Mouse (Mus musculus): ENCODE measurements around the gene Ralgds.

The Ralgds gene

DNA sequence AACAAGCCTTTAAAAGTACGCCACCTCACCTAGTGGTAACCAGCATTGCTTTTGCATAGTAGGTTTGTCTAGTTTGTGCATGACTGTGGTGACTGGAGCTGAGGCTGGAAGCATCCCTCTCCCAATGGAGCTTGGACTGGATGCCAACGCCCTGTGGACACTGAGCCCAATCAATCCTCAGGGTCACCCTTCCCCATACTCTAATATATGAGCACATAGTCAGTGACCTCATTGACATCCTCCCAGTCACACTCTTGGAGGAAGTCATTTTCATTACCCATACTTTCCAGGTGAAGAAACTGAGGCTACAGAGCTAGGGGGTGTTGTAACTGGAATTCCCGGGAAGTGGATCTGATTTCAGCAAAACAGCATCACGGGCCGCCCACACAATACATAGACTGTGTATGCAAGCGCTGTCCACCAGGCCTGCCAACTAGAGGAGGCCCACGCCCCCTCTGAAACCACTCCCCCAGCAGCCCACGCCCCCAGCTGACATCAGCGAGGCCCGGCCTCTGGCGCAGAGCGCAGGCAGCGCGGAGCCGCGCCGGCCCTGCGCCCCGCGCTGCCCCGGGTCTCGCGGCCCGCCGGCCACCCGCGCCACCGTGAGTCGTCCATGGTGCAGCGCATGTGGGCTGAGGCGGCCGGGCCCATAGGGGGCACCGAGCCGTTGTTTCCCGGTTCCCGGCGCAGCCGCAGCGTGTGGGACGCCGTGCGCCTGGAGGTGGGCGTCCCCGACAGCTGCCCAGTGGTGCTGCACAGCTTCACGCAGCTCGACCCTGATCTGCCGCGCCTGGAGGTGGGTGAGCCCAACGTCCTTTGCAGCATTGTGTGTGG is 20.2 kb downstream of the Ralgds start:
- intact Hi-C loops (cut with DNase I) = no loop called here

DNA sequence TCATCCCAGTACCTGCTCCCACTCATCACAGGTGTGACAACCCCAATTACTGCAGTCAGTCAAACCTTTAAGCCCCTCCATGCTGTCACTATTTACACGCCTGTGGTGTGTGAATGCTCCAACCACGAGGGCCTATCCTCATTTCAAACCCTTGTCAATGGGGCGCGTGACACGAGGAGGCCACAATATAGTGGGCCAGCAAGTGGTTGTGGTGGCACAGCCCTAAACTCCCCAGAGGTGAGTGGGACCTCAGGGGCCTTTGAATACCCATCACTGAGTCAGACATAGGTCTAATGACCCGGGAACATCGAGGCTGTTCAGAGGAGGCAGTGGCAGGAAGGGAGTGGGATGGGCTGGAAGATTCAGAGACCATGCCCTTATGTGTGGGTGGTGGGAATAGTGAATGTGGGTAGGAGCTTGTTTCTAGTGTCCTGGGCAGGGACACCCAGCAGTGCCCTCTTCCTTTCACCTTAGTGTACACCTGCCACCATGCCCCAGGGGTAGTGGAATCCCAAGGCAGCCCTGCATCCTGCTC is 21.0 kb downstream of the Ralgds start:
- intact Hi-C loops (cut with DNase I) = no loop called here

DNA sequence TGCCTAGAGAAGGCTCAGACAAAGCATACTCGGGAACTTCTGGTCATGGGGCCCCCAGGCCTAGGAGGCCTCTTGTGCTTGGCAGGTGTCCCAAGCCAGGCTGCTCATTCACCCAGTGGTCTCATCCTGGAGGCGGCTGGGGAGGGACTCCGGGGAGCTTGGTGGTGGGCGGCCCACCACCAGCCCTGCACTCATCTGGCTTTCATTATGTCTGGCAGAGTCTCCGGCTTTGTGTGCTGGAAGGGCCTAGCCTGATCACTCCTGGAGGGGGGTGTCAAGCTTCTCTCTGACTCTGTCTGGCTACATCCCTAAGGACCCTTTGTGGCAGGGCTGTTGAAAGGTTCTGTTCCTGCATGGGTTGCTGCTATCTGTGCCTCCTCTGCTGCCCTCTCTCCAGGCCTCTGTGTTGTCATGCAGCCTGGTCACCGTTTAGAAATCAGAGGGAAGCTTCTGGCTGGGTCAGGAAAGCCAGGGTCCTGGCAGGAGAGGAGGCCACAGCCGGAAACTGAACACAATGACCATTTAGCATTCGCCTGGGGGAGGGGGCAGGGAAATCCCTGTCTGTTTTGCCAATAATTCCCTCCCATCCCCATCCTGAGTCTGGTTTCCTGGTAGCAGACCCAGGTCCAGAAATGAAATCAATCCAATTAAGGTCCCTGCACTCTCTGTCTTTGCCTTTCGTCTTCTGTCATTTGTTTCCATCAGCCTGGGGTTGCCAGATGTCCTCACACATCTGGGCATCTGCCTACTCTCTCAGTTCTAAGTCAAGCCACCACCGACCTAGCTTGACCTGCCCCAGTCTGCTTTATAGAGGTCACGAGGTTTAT is 21.7 kb downstream of the Ralgds start:
- intact Hi-C loops (cut with DNase I) = no loop called here

DNA sequence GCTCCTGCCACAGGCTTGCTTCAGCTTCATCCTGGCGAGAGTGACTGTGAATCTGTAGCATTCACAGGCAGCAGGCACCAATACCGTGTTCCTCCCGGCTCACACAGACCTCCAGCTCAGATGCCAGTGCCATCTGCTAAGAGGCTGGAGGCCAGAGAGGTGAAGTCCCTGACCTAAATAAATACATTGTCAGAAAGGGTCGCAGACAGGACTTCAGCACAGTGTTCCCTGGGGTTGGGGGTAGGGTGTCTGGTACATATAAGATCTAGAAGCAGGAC is 22.3 kb downstream of the Ralgds start:
- intact Hi-C loops (cut with DNase I) = no loop called here

DNA sequence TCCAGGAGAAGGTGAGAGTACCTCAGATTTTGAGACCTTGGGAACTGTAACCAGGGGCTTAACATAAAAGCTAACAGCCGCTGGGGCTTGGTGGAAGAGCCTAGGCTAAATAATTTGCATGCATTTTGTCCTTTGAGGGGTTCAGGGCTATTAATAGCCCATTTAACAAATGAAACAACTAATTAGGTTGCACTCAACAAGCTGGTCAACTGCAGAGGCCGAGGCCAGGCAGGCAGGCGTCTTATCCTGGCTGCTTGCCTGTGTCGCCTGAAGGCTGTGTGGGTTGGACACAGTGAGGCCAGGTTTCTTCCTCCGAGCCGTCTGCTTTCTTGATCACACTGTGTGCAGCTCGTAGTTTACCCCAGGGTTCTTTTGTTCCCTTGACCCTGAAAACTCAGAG is 22.7 kb downstream of the Ralgds start:
- intact Hi-C loops (cut with DNase I) = no loop called here

DNA sequence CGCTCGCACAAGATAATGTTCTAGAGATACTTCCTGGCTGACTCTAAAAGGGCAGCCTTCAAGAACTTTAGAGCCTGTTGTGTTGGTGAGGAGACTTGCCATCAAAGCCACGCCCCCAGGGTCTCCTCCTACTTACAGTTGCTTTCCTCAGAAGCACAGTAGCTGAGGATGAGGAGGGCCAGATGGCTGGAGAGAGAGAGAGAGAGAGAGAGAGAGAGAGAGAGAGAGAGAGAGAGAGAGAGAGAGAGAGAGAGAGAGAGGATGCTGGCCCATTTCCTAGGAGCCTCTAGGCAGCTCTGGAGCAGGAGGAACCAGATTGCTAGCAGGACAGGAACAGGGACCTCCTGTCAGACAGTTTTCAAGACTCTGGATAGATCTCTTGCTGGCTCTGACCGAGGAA is 23.2 kb downstream of the Ralgds start:
- intact Hi-C loops (cut with DNase I) = no loop called here

DNA sequence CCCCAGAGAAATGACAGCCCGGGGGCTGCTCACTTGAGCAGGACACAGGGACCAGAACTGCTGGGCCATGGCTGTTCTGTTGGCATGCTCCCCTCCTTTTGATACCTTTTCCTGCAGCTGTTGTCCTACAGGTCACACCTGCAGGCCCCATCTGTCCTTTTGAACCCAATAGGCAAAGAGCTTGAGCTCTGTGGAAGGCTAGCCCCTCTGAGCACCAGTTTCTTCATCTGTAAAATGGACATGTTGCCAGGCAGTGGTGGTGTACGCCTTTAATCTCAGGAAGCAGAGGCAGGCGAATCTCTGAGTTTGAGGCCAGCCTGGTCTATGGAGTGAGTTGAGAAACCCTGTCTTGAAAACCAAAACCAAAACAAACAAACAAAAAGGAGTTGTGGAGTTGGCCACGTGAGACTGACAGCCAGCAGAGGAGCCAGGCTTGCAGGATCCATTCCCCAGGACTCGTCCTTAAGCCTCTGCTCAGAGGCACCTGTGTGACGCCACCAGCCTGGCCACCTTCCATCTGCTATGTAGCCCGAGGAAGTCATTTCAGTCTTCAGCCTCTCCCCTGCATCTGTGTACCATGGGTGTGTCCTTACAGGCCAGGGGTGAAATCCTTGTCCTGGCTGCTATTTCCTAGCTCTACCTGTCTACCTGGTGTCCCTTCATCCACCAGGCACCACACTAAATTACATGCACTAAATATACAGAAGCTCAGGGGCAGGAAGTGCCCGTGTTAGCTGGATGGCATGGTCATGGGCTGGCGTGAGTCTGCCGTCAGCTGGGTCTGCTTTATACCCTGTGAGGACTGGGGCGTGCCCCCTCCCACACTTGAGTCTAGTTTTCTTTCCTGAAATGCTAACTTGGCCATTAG is 24.1 kb downstream of the Ralgds start:
- intact Hi-C loops (cut with DNase I) = no loop called here

DNA sequence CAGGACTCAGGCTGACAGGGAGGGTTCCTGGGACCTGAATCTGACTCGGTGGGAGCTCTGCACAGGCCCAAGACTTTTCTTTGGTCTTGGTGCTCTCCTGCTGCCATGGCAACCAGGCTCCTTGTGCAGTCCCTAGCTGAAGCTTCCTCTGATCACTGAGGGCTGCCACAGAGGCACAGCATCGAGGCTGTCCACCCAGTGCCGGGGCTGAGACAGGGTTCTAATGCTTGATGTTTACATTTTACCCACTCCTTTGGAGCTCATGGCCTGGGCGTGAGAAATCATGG is 24.7 kb downstream of the Ralgds start:
- intact Hi-C loops (cut with DNase I) = no loop called here

DNA sequence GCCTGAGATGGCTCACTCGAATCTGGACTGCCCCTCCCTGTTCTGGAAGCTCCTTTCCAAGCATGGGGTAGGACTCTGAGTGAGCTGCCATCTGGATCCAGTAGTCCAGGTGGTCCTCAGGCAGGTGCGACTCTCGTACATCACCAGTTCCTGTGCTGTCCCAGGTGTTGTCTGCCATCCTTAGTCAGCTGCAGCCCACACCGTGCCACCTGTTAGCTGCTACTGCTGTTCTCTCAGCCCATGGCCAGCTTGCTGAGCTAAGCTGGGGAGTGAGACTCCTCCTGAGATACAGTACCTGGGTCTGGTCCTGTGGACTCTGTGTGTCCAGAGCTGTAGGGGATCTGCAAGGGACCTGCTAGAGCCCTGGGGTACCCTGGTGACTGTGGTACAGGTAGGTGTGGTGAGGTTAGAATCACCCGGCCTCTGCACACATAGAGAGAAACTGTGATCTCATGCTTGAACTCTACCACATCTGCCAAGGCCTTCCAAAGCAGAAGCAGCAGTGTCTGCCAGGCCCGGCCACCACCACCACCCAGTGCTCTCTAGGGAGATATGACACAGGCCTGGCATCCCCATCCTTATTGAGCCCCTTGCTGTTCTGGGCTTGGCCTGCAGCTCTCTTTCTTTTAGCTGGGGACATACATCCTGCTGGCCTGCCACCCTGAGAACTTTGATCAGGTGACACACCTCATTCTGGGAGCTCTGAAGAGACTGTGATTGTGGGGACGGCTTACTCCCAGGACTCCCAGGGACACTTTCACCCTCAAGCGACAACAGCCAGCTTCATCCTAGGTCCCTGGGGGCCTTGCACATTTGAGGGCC is 25.3 kb downstream of the Ralgds start:
- intact Hi-C loops (cut with DNase I) = no loop called here

DNA sequence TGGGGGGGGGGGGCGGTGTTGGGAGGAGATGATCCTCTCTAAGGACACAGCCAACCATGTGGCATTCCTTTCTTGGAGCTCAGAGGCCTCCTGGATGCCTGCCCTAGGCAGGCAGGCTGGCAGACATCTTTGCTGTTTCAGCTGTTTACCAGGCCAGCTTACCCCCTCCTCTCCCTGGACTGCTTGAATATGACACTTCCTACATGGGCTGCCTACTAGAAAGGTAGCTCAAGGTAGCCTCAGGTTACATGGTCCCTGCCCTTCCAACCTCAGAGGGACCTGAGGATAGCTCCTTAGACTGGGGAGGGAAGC is 25.8 kb downstream of the Ralgds start:
- intact Hi-C loops (cut with DNase I) = no loop called here

DNA sequence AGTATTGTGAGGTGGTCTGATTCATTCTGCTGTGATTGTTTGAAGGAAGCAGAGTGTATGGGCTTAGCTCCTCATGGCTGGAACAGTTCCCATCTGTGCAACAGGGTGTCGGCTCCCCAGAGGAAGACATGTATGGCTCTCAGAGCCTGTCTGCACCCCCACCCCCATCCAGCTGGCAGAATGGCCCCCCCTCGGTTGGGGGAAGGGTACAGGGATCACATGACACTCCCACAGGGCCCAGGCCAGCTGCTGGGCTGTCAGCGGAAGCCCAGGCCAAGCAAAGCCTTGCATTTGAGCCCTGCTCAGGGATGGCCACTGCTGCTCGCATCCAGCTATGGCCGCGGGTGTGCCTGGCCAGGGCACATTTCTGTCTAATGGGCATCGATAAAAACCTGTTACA is 26.3 kb downstream of the Ralgds start:
- intact Hi-C loops (cut with DNase I) = no loop called here

DNA sequence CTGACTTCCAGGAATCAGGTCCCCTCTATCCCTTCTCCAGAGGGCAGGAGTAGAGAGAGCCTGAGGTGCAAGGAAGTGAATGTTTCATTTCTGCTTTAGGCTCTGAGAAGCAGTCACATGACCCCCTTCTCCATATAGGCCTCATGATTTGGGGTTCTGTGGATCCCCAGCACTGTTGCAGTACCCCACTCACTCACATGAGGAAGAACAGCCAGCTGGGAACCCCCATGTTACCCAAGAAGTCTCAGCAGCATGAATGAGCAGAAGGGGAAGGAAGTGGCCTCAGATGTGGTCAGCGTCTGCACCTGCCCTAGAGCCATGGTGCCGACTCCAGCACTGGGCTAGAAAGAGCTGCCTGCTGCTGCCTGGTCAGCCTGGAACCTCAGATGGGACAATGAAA is 27.0 kb downstream of the Ralgds start:
- intact Hi-C loops (cut with DNase I) = no loop called here

DNA sequence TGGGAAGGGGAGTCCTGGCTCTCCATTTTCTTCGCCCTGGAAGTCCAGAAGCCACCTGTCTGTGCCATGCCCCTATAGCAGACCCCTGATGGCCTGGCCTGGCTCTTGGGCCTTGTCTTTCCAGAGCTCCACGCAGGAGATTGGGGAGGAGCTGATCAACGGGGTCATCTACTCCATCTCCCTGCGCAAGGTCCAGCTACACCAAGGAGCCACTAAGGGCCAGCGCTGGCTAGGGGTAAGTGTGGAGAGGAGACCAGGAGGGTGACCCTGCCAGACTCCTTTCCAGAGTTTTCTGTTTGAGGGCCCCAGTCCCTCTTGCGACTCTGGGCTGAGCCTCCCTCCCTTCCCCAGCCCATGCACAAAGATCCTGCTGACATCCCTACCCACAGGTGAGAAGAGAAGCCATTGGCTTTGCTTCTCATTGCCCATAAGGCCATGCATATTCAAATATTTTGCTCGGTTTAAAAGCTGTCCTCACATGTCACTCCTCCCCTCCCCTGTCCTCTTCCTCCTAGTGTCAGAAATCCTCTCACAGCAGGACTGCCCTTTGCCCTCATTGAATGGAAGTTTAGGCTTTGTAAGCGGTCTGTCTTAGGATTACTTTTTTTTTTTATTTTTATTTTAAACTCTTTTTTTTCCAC is 27.8 kb downstream of the Ralgds start:
- intact Hi-C loops (cut with DNase I) = no loop called here

DNA sequence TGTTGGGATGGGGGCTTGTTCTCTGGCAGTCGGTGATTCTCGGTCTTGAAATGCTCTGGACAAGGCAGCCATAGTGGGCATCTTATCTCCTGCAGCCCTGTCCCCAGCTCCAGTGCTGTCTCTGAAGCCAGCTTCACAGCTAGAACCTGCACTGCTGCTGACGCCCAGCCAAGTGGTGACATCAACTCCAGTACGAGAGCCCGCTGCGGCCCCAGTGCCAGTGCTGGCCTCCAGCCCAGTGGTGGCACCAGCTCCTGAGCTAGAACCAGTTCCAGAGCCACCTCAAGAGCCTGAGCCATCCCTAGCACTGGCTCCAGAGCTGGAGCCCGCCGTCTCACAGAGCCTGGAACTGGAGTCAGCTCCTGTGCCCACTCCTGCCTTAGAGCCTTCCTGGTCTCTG is 31.0 kb downstream of the Ralgds start:
- intact Hi-C loops (cut with DNase I) = no loop called here

DNA sequence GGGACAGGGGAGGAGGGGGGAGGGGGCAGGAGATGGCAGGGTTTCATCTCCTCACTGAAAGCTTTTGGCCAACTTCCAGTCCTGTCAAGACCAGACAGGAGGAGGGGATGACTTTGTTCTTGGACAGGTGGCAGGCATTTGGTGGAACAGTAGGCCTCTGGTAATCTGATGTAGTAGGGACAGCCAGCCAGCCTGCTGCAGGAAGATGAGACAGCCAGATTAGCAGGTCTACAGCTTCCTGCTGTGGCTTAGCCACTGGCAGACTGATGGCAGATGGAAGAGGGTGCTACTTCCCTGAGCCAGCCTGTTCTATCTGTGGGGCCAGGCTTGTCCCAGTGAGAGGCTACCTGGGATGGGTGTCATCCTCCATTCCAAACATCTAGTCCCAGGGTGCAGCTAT is 33.1 kb downstream of the Ralgds start:
- intact Hi-C loops (cut with DNase I) = no loop called here

DNA sequence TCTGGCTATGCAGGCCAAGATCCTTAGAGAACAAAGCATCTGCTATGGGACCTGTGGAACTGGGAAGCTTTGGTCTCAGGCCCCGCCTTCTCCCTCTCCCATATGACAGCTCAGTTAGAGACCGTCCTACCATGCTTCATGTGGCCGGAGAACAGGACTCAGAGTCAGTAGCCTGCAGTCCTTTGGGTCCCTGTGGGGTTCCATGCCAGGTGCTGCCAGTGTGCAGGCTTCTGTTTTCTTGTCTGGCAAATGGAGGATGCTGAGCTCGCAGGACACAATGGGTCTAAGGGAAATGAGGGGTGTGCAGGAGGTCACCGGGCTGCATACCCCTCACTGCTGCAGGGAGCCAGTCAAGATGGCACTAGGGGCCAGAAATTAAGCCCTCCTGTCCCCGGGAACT is 33.6 kb downstream of the Ralgds start:
- intact Hi-C loops (cut with DNase I) = no loop called here

DNA sequence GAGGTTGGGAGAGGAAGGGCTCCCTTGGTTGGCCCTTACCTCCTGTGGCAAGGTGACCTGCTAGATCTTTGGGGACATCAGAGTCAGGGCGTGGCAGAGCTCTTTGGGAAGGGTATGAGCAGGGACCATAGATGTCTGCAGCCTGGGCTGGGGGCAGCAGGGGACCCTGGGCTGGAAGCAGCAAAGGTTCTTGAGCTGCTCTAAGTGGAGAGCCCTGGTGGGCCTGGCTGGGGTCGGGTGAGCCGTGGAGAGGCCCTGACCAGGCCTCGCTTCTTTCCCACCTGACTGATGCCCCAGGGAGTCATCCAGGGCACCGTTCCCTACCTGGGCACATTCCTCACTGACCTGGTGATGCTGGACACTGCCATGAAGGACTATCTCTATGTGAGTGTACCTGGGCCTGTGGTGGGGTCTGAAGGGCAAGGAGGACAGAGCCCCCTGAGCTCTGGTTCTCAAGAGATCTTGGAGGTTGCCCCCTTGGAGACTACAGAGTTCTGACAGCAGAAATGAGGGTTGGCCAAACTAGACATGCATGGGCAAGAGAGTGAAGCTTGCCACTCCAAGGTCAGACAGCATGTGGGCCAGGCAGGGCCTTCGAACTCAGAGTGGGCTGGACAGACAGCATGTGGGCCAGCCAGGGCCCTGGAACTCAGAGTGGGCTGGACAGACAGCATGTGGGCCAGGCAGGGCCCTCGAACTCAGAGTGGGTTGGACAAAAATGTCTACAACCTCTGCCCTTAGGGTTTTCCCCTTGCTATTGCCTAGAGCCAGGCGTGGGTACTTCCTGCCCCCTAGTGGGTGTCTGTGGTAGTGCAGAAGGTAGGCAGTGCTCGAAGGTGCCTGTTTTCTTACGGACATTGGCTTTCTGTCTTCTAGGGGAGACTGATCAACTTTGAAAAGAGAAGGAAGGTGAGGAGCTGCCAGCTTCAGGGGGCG is 34.6 kb downstream of the Ralgds start:
- intact Hi-C loops (cut with DNase I) = loop anchor here (1.0 kb wide), 1 partner anchor 31 kb away; no protein-coding TSS in a partner anchor

DNA sequence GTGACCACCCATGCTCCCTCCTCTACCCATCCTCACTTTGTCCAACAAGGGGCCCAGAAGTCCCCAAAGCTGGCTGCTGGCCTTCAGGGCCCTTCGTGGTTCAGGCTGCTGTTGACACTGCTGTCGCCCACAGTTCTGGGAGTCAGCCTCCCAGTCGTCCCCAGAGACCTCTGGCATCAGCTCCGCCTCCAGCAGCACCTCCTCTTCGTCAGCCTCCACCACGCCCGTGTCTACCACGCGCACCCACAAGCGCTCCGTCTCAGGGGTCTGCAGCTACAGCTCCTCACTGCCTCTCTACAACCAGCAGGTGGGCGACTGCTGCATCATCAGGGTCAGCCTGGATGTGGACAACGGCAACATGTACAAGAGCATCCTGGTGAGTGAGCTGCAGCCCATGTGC is 36.2 kb downstream of the Ralgds start:
- intact Hi-C loops (cut with DNase I) = no loop called here

DNA sequence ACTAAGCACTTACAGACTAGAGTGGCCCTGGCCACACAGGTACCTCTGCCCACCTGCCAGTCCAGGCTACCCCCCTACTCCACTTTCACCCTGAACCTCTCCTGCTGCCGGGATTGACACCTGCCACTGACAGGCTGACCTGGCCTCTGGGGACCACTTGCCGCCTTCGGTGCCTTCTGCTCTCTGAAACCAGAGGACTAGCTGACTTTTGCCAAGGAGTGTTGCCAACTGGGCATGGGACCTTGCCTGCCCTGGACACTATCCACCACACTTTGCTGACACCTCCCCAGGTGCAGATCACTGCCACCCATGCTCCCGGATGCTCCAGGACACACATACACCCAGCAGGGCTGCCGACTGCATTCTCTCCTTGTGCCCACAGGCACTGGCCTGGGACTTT is 39.4 kb downstream of the Ralgds start:
- intact Hi-C loops (cut with DNase I) = no loop called here

DNA sequence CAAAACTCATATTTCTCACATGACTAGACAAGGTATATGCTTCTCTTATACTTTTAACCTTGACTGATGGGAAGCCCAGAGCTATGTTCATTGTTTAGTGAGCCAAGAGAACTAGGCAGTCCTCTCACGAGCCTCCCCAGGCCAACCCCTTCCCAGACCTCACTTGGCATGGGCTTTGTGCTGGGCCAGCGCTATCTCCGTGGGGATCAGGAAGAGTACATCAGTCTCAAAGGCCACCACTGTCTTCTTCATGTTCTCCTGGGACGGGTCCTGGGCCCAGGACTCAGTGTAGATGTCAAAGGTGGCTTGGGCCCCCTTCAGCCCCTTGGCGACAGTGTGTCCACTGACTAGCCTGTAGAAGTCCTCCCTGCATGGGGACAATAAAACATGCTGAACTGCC is 44.5 kb downstream of the Ralgds start:
- intact Hi-C loops (cut with DNase I) = no loop called here

Data from adrenal gland (tissue).